Mouse (Mus musculus): ENCODE results near the gene Gas7. TPM values are rescaled to one million over a fixed set of nuclear protein-coding genes. Genes with fewer than 3 reads are reported as not detected.

The Gas7 gene
- total RNA-seq, 2 experiments from 2014 or later, result 10.1 to 18.8 TPM

DNA sequence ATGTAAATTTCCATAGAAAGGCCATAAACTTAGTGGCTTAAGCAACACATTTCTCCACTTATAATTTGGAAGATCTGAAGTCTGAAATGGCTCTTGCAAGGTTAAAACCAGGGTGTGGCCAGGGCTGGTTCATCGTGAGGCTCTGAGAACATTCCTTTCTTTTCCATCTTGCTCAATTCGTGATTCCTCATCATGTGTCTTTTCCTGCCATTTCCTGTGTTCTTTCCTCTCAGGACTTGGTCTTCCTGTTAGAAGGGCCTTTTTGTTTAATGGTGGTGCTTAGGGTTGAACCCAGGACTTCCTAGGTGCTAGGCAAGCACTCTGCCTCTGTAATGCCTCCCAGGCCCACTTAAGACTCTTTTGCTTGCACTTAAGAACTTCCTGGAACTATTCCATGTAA, 76.0 kb downstream of the Gas7 start:
- ATAC-seq (replicated peaks; ENCODE audit: poor library complexity, severe bottlenecking), result no peak

DNA sequence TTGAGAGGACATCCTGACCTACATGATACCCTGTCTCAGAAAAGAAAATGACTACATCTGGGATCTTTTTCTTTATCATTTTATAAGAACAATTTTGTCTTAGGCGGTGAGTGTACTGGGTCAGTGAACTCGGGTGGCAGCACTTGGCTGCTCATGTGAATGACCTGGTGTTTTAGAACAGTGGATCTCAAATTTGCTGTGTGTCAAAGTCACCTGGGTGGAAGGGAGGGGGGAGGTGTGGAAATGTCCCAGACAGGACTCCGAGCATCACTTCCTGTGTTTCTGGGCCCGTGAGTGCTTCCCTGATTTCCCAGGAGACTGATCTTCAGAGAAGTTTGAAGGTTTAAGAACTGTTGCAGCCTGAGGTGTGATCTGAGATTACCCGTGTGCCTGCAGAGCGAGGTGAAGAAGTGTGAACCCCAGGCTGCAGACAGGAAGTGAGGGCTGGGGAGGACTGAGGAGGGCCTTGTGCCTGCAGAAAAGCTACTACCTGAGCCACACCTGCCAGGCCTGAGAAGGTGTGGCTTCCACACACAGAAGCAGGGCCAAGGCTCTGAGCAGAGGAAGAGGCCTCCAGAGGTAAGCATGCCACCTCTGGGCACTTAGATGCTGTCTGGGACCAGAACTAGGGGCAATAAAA, 76.8 kb downstream of the Gas7 start:
- no peak for ATAC-seq (replicated peaks; ENCODE audit: poor library complexity, severe bottlenecking)

- ATAC-seq (replicated peaks; ENCODE audit: poor library complexity, severe bottlenecking), result no peak
Observed at GRCm38 (mm10) chr11:67532728-67533127, 77.5 kb downstream of the Gas7 start.

DNA sequence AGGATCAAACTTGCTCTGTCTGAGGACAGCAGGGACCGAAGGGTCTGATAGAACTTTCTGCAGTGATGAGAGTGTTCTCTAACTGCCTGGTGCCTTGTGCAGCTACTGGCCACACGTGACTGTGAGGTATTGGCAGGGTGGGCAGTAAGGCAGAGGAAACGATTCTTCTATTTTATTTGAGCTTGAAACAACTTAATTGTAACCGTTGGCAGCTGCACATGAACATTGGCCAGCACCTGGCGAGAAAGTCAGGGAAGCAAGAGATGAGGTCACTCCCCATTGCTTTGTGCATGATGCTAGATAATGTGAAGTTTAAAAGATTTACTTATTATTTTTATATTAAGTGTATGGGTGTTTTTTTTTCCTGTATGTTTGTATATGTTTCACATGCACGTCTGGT, 77.9 kb downstream of the Gas7 start:
- no peak for ATAC-seq (replicated peaks; ENCODE audit: poor library complexity, severe bottlenecking)

DNA sequence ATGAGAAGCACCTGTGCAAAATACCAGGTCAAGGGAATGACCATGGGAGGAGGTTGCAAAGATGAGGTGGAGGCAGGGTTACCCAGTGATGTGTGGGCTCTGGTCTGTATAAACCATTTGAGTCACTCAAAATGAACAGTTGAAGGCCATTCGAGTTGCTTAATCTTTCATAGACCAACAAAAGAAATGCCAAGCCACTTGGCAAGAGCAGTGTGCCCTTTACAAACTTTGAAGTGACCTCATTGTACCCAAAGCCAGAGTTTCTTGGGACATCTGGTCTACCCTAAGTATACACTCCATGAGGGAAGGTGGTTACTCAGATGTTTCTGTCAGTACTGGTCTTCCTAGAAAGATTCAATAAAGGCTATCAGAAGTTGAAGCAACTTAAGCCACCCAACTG, 80.5 kb downstream of the Gas7 start:
- ATAC-seq (replicated peaks; ENCODE audit: poor library complexity, severe bottlenecking), result no peak

DNA sequence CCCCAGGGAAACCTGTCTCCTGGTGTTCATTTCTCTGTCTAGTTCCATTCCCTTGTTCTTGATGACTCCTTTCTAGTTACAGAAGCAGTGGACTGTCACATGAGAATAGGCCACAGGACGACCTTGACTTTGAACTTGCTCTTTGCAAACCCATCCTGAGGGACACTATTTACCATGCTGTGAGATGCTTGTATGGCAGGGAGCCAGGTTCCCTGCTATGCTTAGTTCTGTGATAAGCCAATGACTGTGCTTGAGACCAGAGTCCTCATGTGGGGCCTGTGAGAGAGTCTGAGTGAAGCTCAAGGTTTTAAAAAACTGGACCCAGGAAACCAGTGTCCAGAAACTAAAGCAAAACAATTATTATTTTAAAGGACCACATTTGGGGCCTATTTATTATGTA, 81.2 kb downstream of the Gas7 start:
- ATAC-seq (replicated peaks; ENCODE audit: poor library complexity, severe bottlenecking), result no peak

DNA sequence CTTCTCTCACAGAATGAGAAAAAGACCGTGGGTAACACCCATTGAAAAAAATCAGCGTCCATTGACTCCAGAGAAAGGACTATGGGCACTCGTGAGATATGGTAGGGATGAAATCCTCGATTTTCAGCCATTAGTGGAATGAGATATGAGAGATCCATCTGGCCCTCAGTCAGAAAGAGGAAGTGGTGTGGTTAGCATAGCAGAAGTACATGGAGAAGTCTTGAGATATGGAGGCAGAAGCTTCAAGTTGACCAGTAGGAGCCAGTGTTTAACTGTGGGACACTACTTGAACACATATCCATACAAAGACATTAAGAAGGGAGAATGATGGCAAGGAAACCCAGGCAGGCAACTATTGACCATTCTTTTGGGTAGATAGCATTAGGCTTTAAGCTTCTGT, 82.1 kb downstream of the Gas7 start:
- peak; percentile 97 for ATAC-seq (replicated peaks; ENCODE audit: poor library complexity, severe bottlenecking)

- 0 out of 2 replicates have a peak, but pooled peaks have one; percentile 13 for ATAC-seq (replicated peaks; ENCODE audit: poor library complexity, severe bottlenecking)
Observed at GRCm38 (mm10) chr11:67538557-67538956, 83.3 kb downstream of the Gas7 start.

- no peak for ATAC-seq (replicated peaks; ENCODE audit: poor library complexity, severe bottlenecking)
Observed at GRCm38 (mm10) chr11:67544656-67545432, 89.6 kb downstream of the Gas7 start.

DNA sequence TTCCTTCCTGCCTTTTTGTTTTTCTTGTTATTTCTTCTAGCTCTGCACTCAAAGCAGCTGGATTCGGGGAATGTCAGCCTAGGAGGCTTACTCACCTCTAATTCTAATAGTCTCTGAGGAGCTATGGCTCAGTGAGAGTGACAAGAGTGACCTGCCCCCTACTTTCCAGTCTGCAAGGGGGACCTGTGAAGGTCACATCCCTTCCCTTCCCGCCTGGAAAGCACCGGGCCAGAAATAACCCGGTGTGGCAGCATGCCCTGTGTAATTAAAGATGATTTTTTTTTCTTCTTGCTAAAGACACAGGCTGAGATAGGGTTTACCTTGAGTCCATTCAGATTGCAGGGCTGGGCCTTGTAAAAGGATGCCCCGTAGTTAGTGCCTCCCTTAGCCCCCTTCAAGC, 91.3 kb downstream of the Gas7 start:
- ATAC-seq (replicated peaks; ENCODE audit: poor library complexity, severe bottlenecking), result no peak

GRCm38 (mm10) chr11:67549306-67549705, 94.1 kb downstream of the Gas7 start:
- peak; percentile 35 for ATAC-seq (replicated peaks; ENCODE audit: poor library complexity, severe bottlenecking)

GRCm38 (mm10) chr11:67549762-67550488, 94.7 kb downstream of the Gas7 start:
- ATAC-seq (replicated peaks; ENCODE audit: poor library complexity, severe bottlenecking), result peak; percentile 49

DNA sequence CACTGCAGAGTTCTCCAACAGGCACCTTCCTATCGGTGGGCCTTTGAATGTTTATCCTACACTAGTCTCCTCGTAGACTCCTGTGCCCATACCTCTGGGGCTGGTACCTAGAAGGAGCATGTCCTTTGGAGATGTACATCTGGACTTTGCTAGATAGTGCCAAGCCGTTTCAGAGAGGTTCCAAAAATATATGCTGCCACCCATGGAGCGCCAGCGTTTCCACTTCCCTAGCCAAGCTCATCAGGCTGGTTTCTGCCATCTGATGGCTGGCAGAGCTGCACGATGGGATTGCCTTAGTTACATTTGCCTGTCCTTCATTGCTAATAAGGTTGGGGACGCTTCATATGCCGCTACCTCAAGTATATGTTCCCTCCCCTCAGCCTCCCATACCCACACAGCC, 97.2 kb downstream of the Gas7 start:
- no peak for ATAC-seq (replicated peaks; ENCODE audit: poor library complexity, severe bottlenecking)

DNA sequence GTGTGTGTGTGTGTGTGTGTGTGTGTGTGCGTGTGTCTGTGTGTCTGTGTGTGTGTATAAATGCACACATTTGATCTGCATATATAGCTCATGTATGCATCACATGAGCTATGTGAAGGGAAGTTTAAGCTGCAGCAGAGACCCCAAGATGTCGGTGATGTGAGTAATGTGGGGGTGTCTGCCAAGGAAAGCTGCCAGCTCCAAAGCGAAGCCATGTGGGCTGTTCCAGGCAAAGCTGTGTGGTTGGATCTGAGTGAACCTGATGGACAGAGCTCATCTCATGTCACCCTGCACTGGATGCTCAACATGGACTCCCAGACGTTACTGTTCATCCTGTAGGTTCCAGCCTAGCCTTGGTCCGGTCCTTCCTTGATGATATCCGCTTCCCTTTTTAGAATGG, 99.0 kb downstream of the Gas7 start:
- no peak for ATAC-seq (replicated peaks; ENCODE audit: poor library complexity, severe bottlenecking)

DNA sequence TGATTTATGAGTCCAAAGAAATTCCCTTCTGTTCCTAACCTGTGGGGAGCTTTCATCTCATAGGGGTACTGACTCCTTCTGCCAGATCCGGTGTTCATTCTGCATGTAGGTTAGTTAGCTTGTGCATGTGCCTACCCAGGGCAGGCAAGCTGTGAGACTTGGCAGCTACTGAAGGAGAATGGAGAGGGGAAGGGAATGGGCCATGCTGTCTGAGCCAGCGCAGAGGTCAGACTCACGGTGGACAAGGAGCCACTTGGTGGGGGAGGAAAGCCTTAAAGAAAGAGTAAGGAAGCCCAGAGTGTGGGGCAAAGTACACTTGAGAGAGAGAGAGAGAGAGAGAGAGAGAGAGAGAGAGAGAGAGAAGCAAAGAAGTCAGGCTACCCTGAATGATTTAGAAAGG, 101.1 kb downstream of the Gas7 start:
- no peak for ATAC-seq (replicated peaks; ENCODE audit: poor library complexity, severe bottlenecking)

DNA sequence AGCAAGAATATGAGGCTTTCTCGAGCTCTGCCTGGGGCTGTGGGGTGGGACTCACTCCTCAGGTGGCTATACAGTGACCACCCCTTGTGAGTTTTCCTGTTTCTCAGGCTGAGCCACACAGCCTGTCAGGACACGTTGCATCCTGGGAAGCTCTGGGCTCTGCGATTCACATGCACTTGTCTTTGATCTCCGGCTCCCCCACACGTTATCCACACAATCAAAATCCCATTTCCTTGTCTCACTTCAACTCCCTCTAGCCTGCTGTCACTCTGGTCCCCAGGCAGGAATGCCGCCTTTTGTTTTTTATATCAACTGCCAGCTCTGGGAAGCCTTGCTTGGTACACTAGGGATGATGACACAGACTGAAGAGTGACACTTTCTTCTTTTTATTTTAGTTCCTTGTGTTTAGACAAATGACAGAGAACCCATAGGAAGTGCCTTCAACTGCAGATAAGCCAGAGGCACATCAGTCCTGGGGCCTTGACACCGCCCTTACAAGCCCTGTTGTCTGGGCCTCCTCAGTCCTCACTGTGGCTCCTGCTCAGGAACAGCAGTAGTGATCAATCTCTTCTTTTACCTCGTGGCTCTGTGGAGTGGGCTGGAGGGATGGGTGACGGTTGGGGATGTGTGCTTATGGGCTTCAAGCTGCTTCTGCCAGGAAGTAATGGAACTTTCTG, 103.7 kb downstream of the Gas7 start:
- ATAC-seq (replicated peaks; ENCODE audit: poor library complexity, severe bottlenecking), result peak; percentile 34

DNA sequence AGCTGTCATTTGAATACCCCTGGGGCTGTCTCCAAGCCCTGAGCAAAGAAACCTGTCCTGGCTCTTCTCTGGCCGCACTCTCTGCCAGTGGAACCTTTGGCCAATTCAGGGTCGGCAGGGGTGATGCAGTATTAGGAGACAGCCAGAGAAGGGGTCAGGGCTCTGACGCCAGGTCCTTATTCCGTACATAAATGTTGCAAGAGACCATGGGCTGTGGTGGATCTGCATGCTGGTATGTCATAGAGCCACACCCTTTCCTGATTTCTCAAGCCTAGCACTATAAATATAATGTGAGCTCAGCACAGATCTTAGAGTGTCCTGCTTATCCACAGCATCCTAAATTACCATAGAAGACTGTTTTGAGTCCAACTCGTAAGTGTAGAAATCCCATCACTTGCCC, 104.3 kb downstream of the Gas7 start:
- ATAC-seq (replicated peaks; ENCODE audit: poor library complexity, severe bottlenecking), result peak; percentile 84

DNA sequence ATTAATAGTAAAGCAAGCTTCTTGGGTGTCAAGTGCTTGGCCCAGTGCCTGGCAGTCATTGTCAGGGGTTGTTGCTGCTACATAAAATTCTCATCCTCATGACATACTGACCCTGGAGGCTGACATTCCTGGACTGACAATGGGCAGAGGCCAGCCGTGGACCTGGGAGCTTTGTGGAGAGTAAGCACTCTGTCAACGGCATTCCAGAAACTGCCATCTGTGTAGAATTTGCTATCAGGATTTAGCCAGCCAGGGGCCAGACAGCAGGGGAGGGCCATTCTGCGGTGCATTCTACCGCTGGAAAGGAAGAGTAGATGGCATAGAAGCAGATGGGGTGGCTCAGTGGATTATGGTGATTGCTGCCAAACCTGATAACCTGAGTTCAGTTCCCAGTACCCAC, 106.4 kb downstream of the Gas7 start:
- no peak for ATAC-seq (replicated peaks; ENCODE audit: poor library complexity, severe bottlenecking)

GRCm38 (mm10) chr11:67563141-67563540, 107.9 kb downstream of the Gas7 start:
- ATAC-seq (replicated peaks; ENCODE audit: poor library complexity, severe bottlenecking), result peak; percentile 2; the same call in 1 of the 2 replicates

- peak; percentile 38 for ATAC-seq (replicated peaks; ENCODE audit: poor library complexity, severe bottlenecking)
Observed at GRCm38 (mm10) chr11:67564003-67564637, 108.9 kb downstream of the Gas7 start.
